Mouse (Mus musculus): ENCODE results near the gene Mtg2. TPM values are rescaled to one million over a fixed set of nuclear protein-coding genes. Genes with fewer than 3 reads are reported as not detected.

The Mtg2 gene
- total and polyA plus RNA-seq, 3 experiments: 23.5 to 24.7 (median 24.1) TPM

DNA sequence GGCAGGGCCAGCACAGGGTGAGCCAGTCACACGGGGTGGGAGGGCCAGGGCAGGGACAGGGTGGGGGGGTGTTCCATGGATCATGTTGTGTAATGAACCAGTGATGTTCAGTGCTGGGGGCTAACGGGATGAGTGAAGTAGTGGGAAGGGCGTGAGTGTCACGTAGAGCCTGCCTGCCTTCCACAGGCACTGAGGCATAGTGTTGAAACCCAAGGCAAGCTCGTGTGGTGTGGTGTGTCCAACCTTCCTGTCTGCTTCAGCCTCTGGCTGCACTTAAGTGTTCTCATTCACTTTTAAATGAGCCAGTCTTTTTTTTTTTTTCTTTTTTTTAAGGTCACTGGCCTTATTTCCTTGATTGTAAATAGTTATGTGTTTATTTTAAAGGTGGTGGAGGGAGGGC is 35.6 kb upstream of the Mtg2 start:
- Histone ChIP-seq H3K9me3 (replicated peaks; ENCODE audit: low read length) (no peaks in the 10 kb centered on the region), H3K27me3 (replicated peaks) (no peaks in the 10 kb centered on the region), H3K4me3 (replicated peaks in 1 of 3; ENCODE audit: low read depth in 2 of 3, low read length in 2 of 3, poor library complexity in 1 of 3) (no peak overlapping the region), H3K79me2 (replicated peaks; ENCODE audit: control insufficient read depth, extremely low read depth, insufficient read depth, poor library complexity, severe bottlenecking) (peaks cover 16% of the 10 kb centered on the region), H3K4me2 (ENCODE audit: insufficient read depth, low read depth, poor library complexity, severe bottlenecking) (no peak overlapping the region), H3K27ac (ENCODE audit: insufficient read depth, low read depth) (no peak overlapping the region), H3K4me1 (ENCODE audit: control insufficient read depth in 1 of 2, insufficient read depth in 2 of 2) (peaks cover 0 to 11% of the 10 kb centered on the region in 2 experiments; a peak in 2 of 4 replicates), H3K9ac (ENCODE audit: insufficient read depth, low read depth) (no peak overlapping the region), H3K36me3 (replicated peaks in 1 of 2; ENCODE audit: control insufficient read depth in 1 of 2, insufficient read depth in 1 of 2, low read length in 1 of 2) (peaks cover 79 to 97% of the 10 kb centered on the region in 2 experiments)
- no peak for DNase-seq (ENCODE audit: extremely low read depth)
- in situ Hi-C loops (cut with MboI; ENCODE audit: low pct_ligation_motif_present, low pct_unique_long_range_greater_than_20kb, low sequenced_read_pairs): no loop called here
- dilution Hi-C loops (cut with MboI; ENCODE audit: extremely low pct_ligation_motif_present, extremely low pct_unique_long_range_greater_than_20kb, low sequenced_read_pairs): no loop called here
- TF ChIP-seq MAZ (IDR thresholded peaks at IDR 0.05; ENCODE audit: low read depth, low read length) (no peak), MXI1 (IDR thresholded peaks at IDR 0.05; ENCODE audit: low read depth, low read length) (no peak), CTCF (conservative IDR thresholded peaks at IDR 0.05 in 1 of 2, IDR thresholded peaks at IDR 0.05 in 1 of 2; ENCODE audit: low read depth in 2 of 2, low read length in 2 of 2) (no peak), CHD1 (IDR thresholded peaks at IDR 0.05; ENCODE audit: low read depth, low read length) (no peak), E2F4 (IDR thresholded peaks at IDR 0.05; ENCODE audit: insufficient replicate concordance, low read depth, low read length) (no peak), USF2 (conservative IDR thresholded peaks at IDR 0.05; ENCODE audit: low read depth, low read length) (no peak), SMC3 (IDR thresholded peaks at IDR 0.05; ENCODE audit: low read depth, low read length) (no peak), ZNF384 (IDR thresholded peaks at IDR 0.05; ENCODE audit: low read depth, low read length) (no peak), NELFE (IDR thresholded peaks at IDR 0.05; ENCODE audit: low read depth, low read length) (no peak), SIN3A (IDR thresholded peaks at IDR 0.05; ENCODE audit: low read length) (no peak), BHLHE40 (IDR thresholded peaks at IDR 0.05; ENCODE audit: low read depth, low read length) (no peak), TBP (conservative IDR thresholded peaks at IDR 0.05; ENCODE audit: low read depth, low read length) (no peak), MEF2A (IDR thresholded peaks at IDR 0.05; ENCODE audit: borderline replicate concordance, low read depth, low read length) (no peak), CHD2 (IDR thresholded peaks at IDR 0.05; ENCODE audit: low read length) (no peak), MYC (IDR thresholded peaks at IDR 0.05; ENCODE audit: low read depth, low read length) (no peak), NRF1 (IDR thresholded peaks at IDR 0.05; ENCODE audit: low read depth, low read length) (no peak), UBTF (IDR thresholded peaks at IDR 0.05; ENCODE audit: low read depth, low read length) (no peak), KAT2A (IDR thresholded peaks at IDR 0.05; ENCODE audit: insufficient replicate concordance, low read length) (no peak), GABPA (IDR thresholded peaks at IDR 0.05; ENCODE audit: insufficient replicate concordance, low read depth, low read length) (no peak)

GRCm38 (mm10) chr2:180040406-180040805 is 30.0 kb upstream of the Mtg2 start:
- no peak for DNase-seq (ENCODE audit: extremely low read depth)
- Histone ChIP-seq H3K4me3 (replicated peaks in 1 of 3; ENCODE audit: low read depth in 2 of 3, low read length in 2 of 3, poor library complexity in 1 of 3) (peak overlapping the region in 1 of 3 experiments; percentile 98), H3K9me3 (replicated peaks; ENCODE audit: low read length) (no peaks in the 10 kb centered on the region), H3K27me3 (replicated peaks) (no peaks in the 10 kb centered on the region), H3K27ac (ENCODE audit: insufficient read depth, low read depth) (no peak overlapping the region), H3K36me3 (replicated peaks in 1 of 2; ENCODE audit: control insufficient read depth in 1 of 2, insufficient read depth in 1 of 2, low read length in 1 of 2) (peaks cover 42 to 55% of the 10 kb centered on the region in 2 experiments), H3K79me2 (replicated peaks; ENCODE audit: control insufficient read depth, extremely low read depth, insufficient read depth, poor library complexity, severe bottlenecking) (peaks cover 39% of the 10 kb centered on the region), H3K9ac (ENCODE audit: insufficient read depth, low read depth) (peak overlapping the region; percentile 92), H3K4me1 (ENCODE audit: control insufficient read depth in 1 of 2, insufficient read depth in 2 of 2) (peaks cover 13 to 26% of the 10 kb centered on the region in 2 experiments; a peak in 3 of 4 replicates), H3K4me2 (ENCODE audit: insufficient read depth, low read depth, poor library complexity, severe bottlenecking) (peak overlapping the region; percentile 92)
- TF ChIP-seq NRF1 (IDR thresholded peaks at IDR 0.05; ENCODE audit: low read depth, low read length) (no peak), JUND (conservative IDR thresholded peaks at IDR 0.05; ENCODE audit: low read depth, low read length) (no peak), GABPA (IDR thresholded peaks at IDR 0.05; ENCODE audit: insufficient replicate concordance, low read depth, low read length) (no peak), CTCF (conservative IDR thresholded peaks at IDR 0.05 in 1 of 2, IDR thresholded peaks at IDR 0.05 in 1 of 2; ENCODE audit: low read depth in 2 of 2, low read length in 2 of 2) (no peak), TBP (conservative IDR thresholded peaks at IDR 0.05; ENCODE audit: low read depth, low read length) (no peak), E2F4 (IDR thresholded peaks at IDR 0.05; ENCODE audit: insufficient replicate concordance, low read depth, low read length) (no peak), ZC3H11A (IDR thresholded peaks at IDR 0.05; ENCODE audit: low read depth, low read length) (no peak), CHD1 (IDR thresholded peaks at IDR 0.05; ENCODE audit: low read depth, low read length) (no peak), KAT2A (IDR thresholded peaks at IDR 0.05; ENCODE audit: insufficient replicate concordance, low read length) (no peak), TCF12 (IDR thresholded peaks at IDR 0.05; ENCODE audit: low read depth, low read length) (no peak)
- in situ Hi-C loops (cut with MboI; ENCODE audit: low pct_ligation_motif_present, low pct_unique_long_range_greater_than_20kb, low sequenced_read_pairs): no loop called here
- dilution Hi-C loops (cut with MboI; ENCODE audit: extremely low pct_ligation_motif_present, extremely low pct_unique_long_range_greater_than_20kb, low sequenced_read_pairs): no loop called here
